ENCODE assay signal across 8 mouse cellular contexts in genomic region chr3:122619931-122620284, GRCm38 (mm10). TPM values are rescaled to one million over a fixed set of nuclear protein-coding genes. Genes with fewer than 3 reads are reported as not detected.
DNase-seq lines count a peak whose midpoint lies in the region; ATAC-seq and TF ChIP-seq lines count a peak whose summit lies in the region.

No protein-coding gene starts in this region.

- H3K4me1 ChIP-seq in kidney, embryonic 14.5 days (ENCODE audit: control insufficient read depth, insufficient read depth, low read length) = peaks cover 24% of the 10 kb centered on the region
- peaks cover 26% of the 10 kb centered on the region for H3K4me1 ChIP-seq in heart, embryonic 15.5 days (replicated peaks)
- peaks cover 0 to 8% of the 10 kb centered on the region in 2 experiments; a peak in 2 of 4 replicates for H3K4me1 ChIP-seq in liver, embryonic 14.5 days (replicated peaks; ENCODE audit: control insufficient read depth in 2 of 2, insufficient read depth in 2 of 2, low read length in 1 of 2)

- peak overlapping the region; percentile 88 for H3K4me2 ChIP-seq in kidney, embryonic 14.5 days (replicated peaks; ENCODE audit: low read depth, low read length)
- H3K4me2 ChIP-seq in heart, embryonic 15.5 days = peak overlapping the region; percentile 67
- H3K4me2 ChIP-seq in liver, embryonic 14.5 days (ENCODE audit: low read depth) = peak overlapping the region; percentile 61

- peak overlapping the region; percentile 98 for H3K4me3 ChIP-seq in kidney, embryonic 14.5 days (ENCODE audit: low read length)
- peak overlapping the region; percentile 85 for H3K4me3 ChIP-seq in heart, embryonic 15.5 days
- H3K4me3 ChIP-seq in liver, embryonic 14.5 days (ENCODE audit: insufficient read depth in 1 of 2, low read depth in 2 of 2, low read length in 2 of 2) = peak overlapping the region; percentile 65 to 66

- peak overlapping the region; percentile 99 for H3K9ac ChIP-seq in kidney, embryonic 14.5 days (ENCODE audit: low read depth, low read length)
- peak overlapping the region; percentile 93 for H3K9ac ChIP-seq in heart, embryonic 15.5 days
- H3K9ac ChIP-seq in liver, embryonic 14.5 days (replicated peaks) = peak overlapping the region; percentile 54

- peak; percentile 80 for ATAC-seq in kidney, embryonic 14.5 days (ENCODE audit: low FRiP score, low TSS enrichment)
- ATAC-seq in heart, embryonic 15.5 days (replicated peaks; ENCODE audit: insufficient number of reproducible peaks, insufficient read depth, low FRiP score, low read depth) = no peak; the same call in none of the 2 replicates
- ATAC-seq in liver, embryonic 14.5 days (ENCODE audit: insufficient read depth) = peak; percentile 36; the same call in 1 of the 2 replicates

- no peak for DNase-seq in kidney, postnatal 14 days
- DNase-seq in ZHBTc4 (ENCODE audit: low read depth, low spot score) = peak; percentile 74
- DNase-seq in liver, embryonic 14.5 days (ENCODE audit: low read depth in 3 of 3, low spot score in 3 of 3) = no peak
- no peak for DNase-seq in right cerebral cortex, adult 2 months (ENCODE audit: low spot score in 2 of 2)
- DNase-seq in right cerebral cortex, postnatal 36 days (ENCODE audit: low spot score in 2 of 2) = no peak
- no peak for DNase-seq in spleen, postnatal 14 days (ENCODE audit: low spot score in 2 of 2)

- H3K27me3 ChIP-seq in kidney, embryonic 14.5 days (ENCODE audit: control insufficient read depth, insufficient read depth, low read length) = no peaks in the 10 kb centered on the region
- no peaks in the 10 kb centered on the region for H3K27me3 ChIP-seq in heart, embryonic 15.5 days
- peaks cover 35% of the 10 kb centered on the region for H3K27me3 ChIP-seq in liver, embryonic 14.5 days (ENCODE audit: control insufficient read depth, insufficient read depth, low read length)

- no peaks in the 10 kb centered on the region for H3K36me3 ChIP-seq in kidney, embryonic 14.5 days (ENCODE audit: control insufficient read depth, insufficient read depth, low read length)
- no peaks in the 10 kb centered on the region for H3K36me3 ChIP-seq in heart, embryonic 15.5 days
- no peaks in the 10 kb centered on the region for H3K36me3 ChIP-seq in liver, embryonic 14.5 days (replicated peaks; ENCODE audit: control insufficient read depth, insufficient read depth, low read depth)

- no peak for TF ChIP-seq CTCF in liver, embryonic 14.5 days (IDR thresholded peaks at IDR 0.05; ENCODE audit: low read depth)

- under 1% methylated on average over 20 of the region's 20 CpGs for WGBS in kidney, embryonic 14.5 days
- under 1% methylated on average over 20 of the region's 20 CpGs for WGBS in heart, embryonic 15.5 days
- 0% methylated on average over 20 of the region's 20 CpGs for WGBS in liver, embryonic 14.5 days (ENCODE audit: insufficient replicate concordance)

- no peak for TF ChIP-seq EP300 in liver, embryonic 14.5 days (IDR thresholded peaks at IDR 0.05; ENCODE audit: low read depth)

- H3K27ac ChIP-seq in kidney, embryonic 14.5 days (ENCODE audit: low read depth, low read length) = peak overlapping the region; percentile 99
- peak overlapping the region; percentile 96 for H3K27ac ChIP-seq in heart, embryonic 15.5 days
- no peak overlapping the region for H3K27ac ChIP-seq in liver, embryonic 14.5 days

- no peaks in the 10 kb centered on the region for H3K9me3 ChIP-seq in kidney, embryonic 14.5 days (ENCODE audit: control insufficient read depth, low read length)
- no peaks in the 10 kb centered on the region for H3K9me3 ChIP-seq in heart, embryonic 15.5 days (replicated peaks)
- H3K9me3 ChIP-seq in liver, embryonic 14.5 days (ENCODE audit: control insufficient read depth, low read length) = no peaks in the 10 kb centered on the region

RNA-seq across cellular contexts. Expression of gene Fnbp1l, which starts 0.4 kb away (rescaled TPM):
- polyA plus RNA-seq in kidney, embryonic 14.5 days (2014; fragmentation: Nextera tagmentation; extraction: Ambion mirVana) = 44.8 and 64.0 TPM in 2 replicates
- 24.1 and 25.5 TPM in 2 replicates for polyA plus RNA-seq in heart, embryonic 15.5 days (2015; fragmentation: Nextera tagmentation; extraction: Ambion mirVana)
- polyA plus RNA-seq in liver, embryonic 14.5 days (2012; rRNA removed) = 3.5 and 4.8 TPM in 2 replicates
- polyA plus RNA-seq in liver, embryonic 14.5 days (2014; fragmentation: Nextera tagmentation; extraction: Ambion mirVana) = 2.4 and 3.2 TPM in 2 replicates
